Mouse (Mus musculus) adrenal gland, postnatal 14 days (tissue): Measurements from ENCODE around the gene Clcn2. TPM values are rescaled to one million over a fixed set of nuclear protein-coding genes. Genes with fewer than 3 reads are reported as not detected.

Experiments
- DNase-seq: peaks from one replicate; pipeline ENCODE4 v3.0.0; 2021; ENCODE audit warnings: mixed read lengths
- total RNA-seq: library from RNA; stranded (reverse); gene quantifications from 2 replicates; pipeline ENCODE4 v1.2.3, GENCODE M21; 2021

Clcn2 gene
- total RNA-seq, 1 experiment from 2014 or later: 26.8 TPM

GRCm38 (mm10) chr16:20723247-20723646 lies 5.7 kb upstream of the Clcn2 start:
- no peak for DNase-seq

GRCm38 (mm10) chr16:20722736-20723135 lies 5.2 kb upstream of the Clcn2 start:
- DNase-seq: no peak

- peak; percentile 40 for DNase-seq
These were observed 4.3 kb upstream of the Clcn2 start for GRCm38 (mm10) chr16:20721808-20722207.

- no peak for DNase-seq
These were observed 578 bp upstream of the Clcn2 start for GRCm38 (mm10) chr16:20717978-20718670.

GRCm38 (mm10) chr16:20716841-20717180 lies 735 bp downstream of the Clcn2 start:
- no peak for DNase-seq

GRCm38 (mm10) chr16:20715976-20716840 lies 1.3 kb downstream of the Clcn2 start:
- peak; percentile 91 for DNase-seq

GRCm38 (mm10) chr16:20715566-20715965 lies 2.0 kb downstream of the Clcn2 start:
- DNase-seq: no peak

- DNase-seq: no peak
These were observed 2.4 kb downstream of the Clcn2 start for GRCm38 (mm10) chr16:20715161-20715560.

- DNase-seq: no peak
These were observed 3.1 kb downstream of the Clcn2 start for GRCm38 (mm10) chr16:20714307-20715080.

- no peak for DNase-seq
These were observed 4.7 kb downstream of the Clcn2 start for GRCm38 (mm10) chr16:20712889-20713288.

GRCm38 (mm10) chr16:20712190-20712589 lies 5.4 kb downstream of the Clcn2 start:
- DNase-seq: no peak

GRCm38 (mm10) chr16:20710810-20711209 lies 6.7 kb downstream of the Clcn2 start:
- no peak for DNase-seq

- DNase-seq: no peak
These were observed 7.2 kb downstream of the Clcn2 start for GRCm38 (mm10) chr16:20710370-20710769.

GRCm38 (mm10) chr16:20708939-20709734 lies 8.4 kb downstream of the Clcn2 start:
- no peak for DNase-seq

GRCm38 (mm10) chr16:20708220-20708938 lies 9.2 kb downstream of the Clcn2 start:
- no peak for DNase-seq

- DNase-seq: peak; percentile 66
These were observed 11.0 kb downstream of the Clcn2 start for GRCm38 (mm10) chr16:20706407-20707055.

GRCm38 (mm10) chr16:20705786-20706185 lies 11.8 kb downstream of the Clcn2 start:
- no peak for DNase-seq

GRCm38 (mm10) chr16:20703699-20704400 lies 13.7 kb downstream of the Clcn2 start:
- no peak for DNase-seq

GRCm38 (mm10) chr16:20703071-20703470 lies 14.5 kb downstream of the Clcn2 start:
- no peak for DNase-seq

- DNase-seq: peak; percentile 94
These were observed 15.0 kb downstream of the Clcn2 start for GRCm38 (mm10) chr16:20702522-20702893.
